Mouse (Mus musculus) pancreas, adult 10 weeks (tissue): ENCODE data around the gene Serpina3m. TPM values are rescaled to one million over a fixed set of nuclear protein-coding genes. Genes with fewer than 3 reads are reported as not detected.

Source experiments
- polyA plus RNA-seq: library from polyadenylated mRNA; stranded (reverse); fragments of 350-450 nt; fragmentation: Illumina TruSeq; extraction: RNeasy Lipid Tissue Mini Kit (QIAGEN cat#74804); gene quantifications from one replicate; pipeline ENCODE4 v1.2.3, GENCODE M21; 2015; ENCODE audit warnings: low read depth, low replicate concordance; ENCODE audit not compliant: insufficient read depth

Gene Serpina3m
- not detected for polyA plus RNA-seq

DNA sequence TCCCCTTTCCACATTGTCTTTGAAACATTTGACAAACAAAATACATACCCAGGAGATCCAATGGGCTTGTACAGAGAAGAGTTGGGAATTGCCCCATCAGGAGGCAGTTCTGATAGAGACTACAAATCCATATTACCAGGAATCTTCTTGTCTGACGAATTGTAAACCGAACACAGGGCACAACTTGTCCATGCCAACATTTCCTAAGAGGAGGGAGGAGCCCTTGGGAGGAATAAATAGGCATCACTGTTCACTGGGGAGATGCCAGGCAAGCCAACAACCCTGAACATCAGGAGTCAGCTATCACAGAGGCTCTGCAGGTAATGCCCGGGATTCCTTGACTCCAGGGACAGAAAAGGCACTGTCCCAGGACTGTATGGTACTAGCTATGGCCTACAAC, at the start of gene Serpina3m, which contains the start of gene Serpina3k:
Gene Serpina3m (plus strand): TSS at position 261 of the 400 bp plus-strand sequence.
Gene Serpina3k (plus strand): TSS at position 261 of the 400 bp plus-strand sequence.

DNA sequence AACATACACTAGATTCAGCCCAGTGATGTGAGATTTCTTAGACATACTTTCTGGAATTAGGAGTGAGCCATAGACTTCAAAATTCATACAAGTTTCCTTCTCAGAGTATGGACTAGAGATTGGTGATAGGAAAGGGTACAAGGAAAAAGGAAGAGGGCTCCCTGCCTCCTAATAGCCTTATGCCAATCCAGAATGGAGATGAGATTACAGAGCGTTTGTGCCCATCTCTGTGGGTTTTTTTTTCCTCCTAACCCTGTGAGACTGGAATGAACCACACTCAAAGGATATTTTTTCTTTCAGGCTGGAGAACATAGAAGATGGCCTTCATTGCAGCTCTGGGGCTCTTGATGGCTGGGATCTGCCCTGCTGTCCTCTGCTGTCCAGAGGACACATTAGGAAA, 24.0 kb upstream of the Serpina3m start, which contains the start of gene Serpina3j:
Gene Serpina3j (plus strand): TSS at position 301 of the 400 bp plus-strand sequence.

DNA sequence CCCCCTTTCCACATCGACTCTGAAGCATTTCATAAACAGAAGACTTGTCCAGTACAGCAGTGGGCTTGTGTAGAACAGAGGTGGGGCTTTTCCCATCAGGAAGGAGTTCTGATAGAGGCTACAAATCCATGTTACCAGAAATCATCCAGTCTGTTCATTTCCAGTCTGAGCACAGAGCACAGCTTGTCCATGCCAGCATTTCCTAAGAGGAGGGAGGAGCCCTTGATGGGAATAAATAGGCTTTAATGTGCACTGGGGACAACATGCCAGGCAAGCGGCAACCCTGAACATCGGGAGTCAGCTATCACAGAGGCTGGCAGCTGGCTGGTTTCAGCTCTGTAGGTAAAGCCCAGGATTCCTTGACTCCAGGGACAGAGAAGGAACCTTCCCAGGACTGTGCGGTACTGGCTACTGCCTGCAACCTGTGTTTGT, 68.2 kb downstream of the Serpina3m start, which contains the start of gene Serpina3n:
Gene Serpina3n (plus strand): TSS at position 276 of the 432 bp plus-strand sequence.

Other genes with a start within 250 kb of the Serpina3m start
- gene Serpina5, start 237.4 kb upstream of the Serpina3m start, polyA plus RNA-seq, result not detected
- gene Serpina3a, start 225.8 kb upstream of the Serpina3m start, polyA plus RNA-seq, result not detected
- not detected for gene Serpina3b, start 210.5 kb upstream of the Serpina3m start, polyA plus RNA-seq
- gene Serpina3c, start 184.6 kb upstream of the Serpina3m start, polyA plus RNA-seq, result 0.48 TPM
- not detected for gene Serpina3f, start 123.9 kb upstream of the Serpina3m start, polyA plus RNA-seq
- gene Serpina3g, start 102.2 kb upstream of the Serpina3m start, polyA plus RNA-seq, result not detected
- gene Serpina3i, start 75.4 kb upstream of the Serpina3m start, polyA plus RNA-seq, result not detected
- not detected for gene Serpina3j, start 23.9 kb upstream of the Serpina3m start, polyA plus RNA-seq
- gene Serpina3k, start within 50 bp of the Serpina3m start, polyA plus RNA-seq, result not detected
- 2.8 TPM for gene Serpina3n, start 68.2 kb downstream of the Serpina3m start, polyA plus RNA-seq
- not detected for gene Gsc, start 134.8 kb downstream of the Serpina3m start, polyA plus RNA-seq